Mouse (Mus musculus) large intestine, adult 2 months (tissue): ENCODE measurements at regions not wholly inside any gene's neighbourhood (a gene's known extent, or its start where the extent isn't known, plus 50 kb on each side); places are given as distances from the start of the nearest gene placed in this dataset.
"Not testable (repeated sequence)": the region's sequence is repeated elsewhere in the genome, so short reads cannot be mapped to it uniquely, and the experiment has no call there.

Experiments
- DNase-seq: peaks from one replicate; pipeline ENCODE4 v3.0.0-alpha.2; 2012; ENCODE audit warnings: low read depth, low spot score
- WGBS: fragments of 180-500 bp; shearing (Covaris S2); methylation state at CpG from one replicate; pipeline ENCODE4 v1.1.7; 2018; 5-methylcytosine and 5-hydroxymethylcytosine counted together

- no peak for DNase-seq
Measured at GRCm38 (mm10) chr2:78025651-78026435, 79.7 kb upstream of the Cwc22 start.

DNA sequence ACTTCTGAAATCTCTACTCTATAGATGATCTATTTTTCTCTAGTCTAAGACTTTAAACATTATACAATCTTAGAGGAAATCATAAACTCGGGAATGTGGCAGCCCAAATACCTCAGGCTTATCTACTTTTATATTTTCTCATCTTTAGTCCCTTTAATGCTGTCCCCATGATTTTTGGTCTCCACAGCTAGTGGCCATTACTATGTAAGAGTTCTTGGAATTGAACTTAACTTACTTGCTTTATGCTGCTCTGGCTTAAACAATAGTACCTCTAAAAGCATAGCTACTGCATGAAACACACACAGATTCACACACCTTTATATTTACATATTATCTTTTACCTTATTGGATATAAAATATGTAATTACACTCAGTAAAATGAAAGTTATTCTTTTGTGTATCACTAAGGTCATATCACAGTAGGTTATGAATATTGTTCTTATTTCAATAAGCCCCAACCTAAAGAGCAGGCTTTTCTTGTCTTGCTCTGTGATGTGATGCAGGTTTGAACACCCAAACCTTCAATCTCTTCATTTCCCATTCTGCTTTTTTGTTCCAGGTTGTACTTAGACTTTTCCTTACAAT, 78.9 kb upstream of the Cwc22 start:
- 72% methylated on average over 1 of the region's 1 CpGs for WGBS
- DNase-seq: no peak

More at GRCm38 (mm10) chr2:78025651-78026435, 79.7 kb upstream of the Cwc22 start:
- 64% methylated on average over 16 of the region's 16 CpGs for WGBS

- 56% methylated on average over 4 of the region's 4 CpGs for WGBS
Measured at GRCm38 (mm10) chr2:78023916-78024685, 77.9 kb upstream of the Cwc22 start.

DNA sequence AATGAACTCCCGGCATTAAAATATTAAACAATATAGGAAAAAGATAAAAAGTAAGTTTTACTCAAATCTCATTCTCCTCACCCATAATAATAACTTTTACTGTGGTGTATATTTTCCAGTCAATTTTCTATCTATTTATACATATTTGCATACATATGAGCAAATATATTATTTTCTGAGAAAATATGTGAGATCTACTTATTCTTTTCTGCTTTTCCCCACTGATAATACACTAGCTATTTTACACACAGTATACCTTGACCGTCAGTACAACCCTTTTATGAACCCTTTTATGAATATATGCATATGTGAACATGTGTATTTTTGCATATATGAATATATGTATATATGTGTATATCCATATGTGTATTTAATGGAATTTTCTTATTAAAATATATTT, 77.2 kb upstream of the Cwc22 start:
- no peak for DNase-seq
- WGBS: 82% methylated on average over 2 of the region's 2 CpGs

More at GRCm38 (mm10) chr2:78023916-78024685, 77.9 kb upstream of the Cwc22 start:
- DNase-seq: no peak

DNA sequence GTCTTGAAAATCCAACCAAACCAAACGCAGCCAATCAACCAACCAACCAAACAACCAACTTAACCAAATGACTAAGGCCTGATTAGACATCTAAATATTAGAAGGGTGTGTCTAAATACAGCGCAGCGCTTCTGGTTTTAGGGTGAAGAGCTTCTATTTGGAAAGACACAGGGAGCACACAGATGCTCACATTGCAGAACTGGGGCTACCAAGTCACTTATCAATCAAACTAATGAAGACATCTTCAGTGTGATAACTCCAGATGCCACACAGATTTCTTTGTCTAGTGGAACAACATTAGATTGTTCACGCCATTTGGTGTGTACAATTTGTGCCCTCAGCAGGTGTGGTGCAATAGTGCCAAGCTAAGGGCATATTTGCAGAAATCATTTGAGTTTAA, 76.6 kb upstream of the Cwc22 start:
- no peak for DNase-seq
- 75% methylated on average over 4 of the region's 4 CpGs for WGBS

DNA sequence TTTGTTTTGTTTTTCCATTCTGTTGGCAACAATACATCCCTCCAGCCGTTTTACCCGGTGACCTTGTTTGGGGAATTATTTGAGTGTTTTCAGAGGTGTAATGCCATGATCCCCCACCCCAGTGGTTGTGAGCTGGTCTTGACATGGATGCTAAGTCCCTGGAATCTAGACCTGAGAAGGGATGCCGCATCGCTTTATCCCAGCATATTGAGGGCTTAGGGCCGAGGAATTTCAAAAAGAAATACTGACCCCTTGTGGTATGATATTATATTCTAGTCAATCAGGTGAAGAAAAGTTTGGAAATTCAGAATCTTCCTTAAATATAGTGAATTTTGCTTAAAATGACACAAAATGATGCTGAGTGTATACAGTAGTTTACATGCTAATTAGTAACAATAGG, 75.7 kb upstream of the Cwc22 start:
- no peak for DNase-seq
- 31% methylated on average over 5 of the region's 5 CpGs for WGBS

- no peak for DNase-seq
- 29% methylated on average over 2 of the region's 2 CpGs for WGBS
Measured at GRCm38 (mm10) chr2:78021356-78021900, 75.3 kb upstream of the Cwc22 start.

- no peak for DNase-seq
- WGBS: 75% methylated on average over 3 of the region's 3 CpGs
Measured at GRCm38 (mm10) chr2:78020516-78020915, 74.3 kb upstream of the Cwc22 start.

DNA sequence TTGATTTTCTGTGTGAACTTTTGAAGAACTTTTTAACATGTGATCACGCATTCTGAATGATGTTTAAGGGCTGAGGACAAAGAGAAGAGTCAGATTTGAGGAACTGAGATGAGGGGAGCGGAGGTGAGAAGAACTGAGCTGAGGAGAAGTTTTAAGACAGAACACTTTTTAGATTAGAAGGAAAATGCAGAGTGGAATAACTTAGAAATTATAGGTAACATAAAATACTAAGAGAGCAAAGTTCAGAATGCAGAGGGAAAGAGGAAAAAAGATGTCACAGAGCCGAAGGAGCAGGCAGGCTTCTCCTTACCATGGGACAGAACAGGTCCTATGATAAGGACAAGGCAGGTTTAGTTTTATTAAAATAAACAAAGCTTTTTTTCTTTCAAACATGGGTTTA, 73.7 kb upstream of the Cwc22 start:
- 83% methylated on average over 3 of the region's 3 CpGs for WGBS
- DNase-seq: no peak

- 51% methylated on average over 6 of the region's 6 CpGs for WGBS
- not testable (repeated sequence) for DNase-seq
Measured at GRCm38 (mm10) chr2:78012441-78012840, 66.3 kb upstream of the Cwc22 start.

DNA sequence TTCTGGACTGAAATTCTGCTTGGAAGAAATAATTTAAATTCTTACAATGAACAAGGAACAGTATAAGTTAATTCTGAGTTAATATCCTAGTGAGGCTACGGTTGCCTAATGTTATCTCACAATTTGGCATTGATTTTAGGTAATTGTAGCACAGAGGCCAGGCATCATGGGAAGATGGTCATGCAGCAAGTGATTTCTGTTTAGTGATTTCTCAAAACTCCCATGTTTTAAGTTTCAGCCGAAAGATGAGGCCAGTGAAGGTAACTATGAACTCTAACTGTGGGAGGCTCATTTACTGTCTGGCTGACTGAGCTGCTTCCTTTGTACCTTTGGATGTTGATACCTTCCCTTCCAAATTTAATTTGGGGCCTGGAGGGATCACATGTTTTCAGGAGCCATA, 65.6 kb upstream of the Cwc22 start:
- DNase-seq: no peak
- 92% methylated on average over 2 of the region's 2 CpGs for WGBS

DNA sequence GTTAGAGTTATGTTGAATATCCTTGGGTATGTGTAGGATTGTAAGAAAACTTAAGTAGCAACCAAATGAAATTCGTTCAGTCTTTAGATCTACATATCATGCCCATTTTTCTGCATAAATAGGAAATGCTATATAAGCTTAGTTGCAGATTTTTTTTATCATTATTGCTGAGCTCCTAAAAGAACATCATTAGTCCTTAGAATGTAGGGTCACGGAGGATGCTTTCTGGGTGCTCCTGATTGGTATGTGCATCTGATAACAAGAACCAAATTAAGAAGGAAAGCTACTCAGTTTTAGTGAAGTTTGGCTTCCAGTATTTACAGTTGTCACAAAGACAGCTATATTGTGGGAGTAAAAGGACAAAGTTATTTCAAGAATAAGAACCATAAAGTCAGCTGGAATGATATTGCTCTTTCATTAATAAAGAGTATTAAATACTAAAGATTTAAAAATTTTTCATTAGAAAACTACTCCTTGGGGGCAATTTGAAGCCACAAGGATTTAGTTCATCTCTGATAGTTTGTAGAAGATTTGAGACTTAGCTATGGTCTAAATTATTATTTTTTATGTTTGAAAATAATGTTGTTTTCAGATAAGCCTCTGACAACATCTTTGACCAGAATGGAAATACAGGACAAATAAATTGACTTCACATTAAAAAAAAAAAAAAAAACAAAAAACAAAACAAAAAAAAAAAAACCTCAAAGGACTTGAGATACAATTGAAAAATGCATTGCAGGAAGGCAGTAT, 65.1 kb upstream of the Cwc22 start:
- WGBS: 71% methylated on average over 2 of the region's 2 CpGs
- DNase-seq: no peak

GRCm38 (mm10) chr2:78010066-78010690, 64.0 kb upstream of the Cwc22 start:
- no peak for DNase-seq

GRCm38 (mm10) chr2:78008094-78008493, 61.9 kb upstream of the Cwc22 start:
- no peak for DNase-seq
- WGBS: 90% methylated on average over 1 of the region's 1 CpGs

More at GRCm38 (mm10) chr2:78010066-78010690, 64.0 kb upstream of the Cwc22 start:
- WGBS: 81% methylated on average over 5 of the region's 5 CpGs

GRCm38 (mm10) chr2:78005402-78006021, 59.3 kb upstream of the Cwc22 start:
- WGBS: 50% methylated on average over 7 of the region's 7 CpGs
- no peak for DNase-seq

DNA sequence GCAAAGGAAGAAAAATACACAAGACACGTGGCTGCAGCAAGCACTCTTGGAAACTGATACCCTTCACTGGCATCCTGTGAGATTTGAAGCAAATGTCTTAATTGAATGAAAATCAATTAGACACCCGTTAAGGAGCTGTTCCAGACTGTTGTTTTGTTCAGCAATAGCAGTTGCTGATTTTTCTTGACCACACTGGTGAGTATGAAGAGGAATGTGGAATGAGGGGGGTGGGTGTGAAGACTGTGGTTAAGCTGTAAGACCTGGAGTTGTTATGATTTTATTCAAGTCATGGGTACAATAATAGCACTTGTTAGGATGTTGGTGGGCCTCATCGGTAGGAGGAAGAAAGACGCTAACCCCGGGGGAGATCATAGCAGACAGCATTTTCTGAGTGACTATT, 58.3 kb upstream of the Cwc22 start:
- DNase-seq: no peak
- WGBS: 81% methylated on average over 5 of the region's 5 CpGs
